Mouse (Mus musculus) spleen, embryonic (tissue): ENCODE measurements at regions not wholly inside any gene's neighbourhood (a gene's known extent, or its start where the extent isn't known, plus 50 kb on each side); places are given as distances from the start of the nearest gene placed in this dataset.

ENCODE experiments used
- CTCF ChIA-PET: fragments of 350-600 bp; sonication (Branson Sonifier 250); formaldehyde crosslinking; loops from one replicate; lab custom pipeline; 2022; lab: Charles Lee

GRCm38 (mm10) chr1:193423653-193424075, 53.6 kb upstream of the Camk1g start:
- CTCF ChIA-PET: no interaction called here

- CTCF ChIA-PET: no interaction called here
These were observed 52.8 kb upstream of the Camk1g start for GRCm38 (mm10) chr1:193422886-193423285.

- CTCF ChIA-PET: no interaction called here
These were observed 51.7 kb upstream of the Camk1g start for GRCm38 (mm10) chr1:193421820-193422219.

GRCm38 (mm10) chr1:193421414-193421813, 51.3 kb upstream of the Camk1g start:
- CTCF ChIA-PET: no interaction called here
